Mouse (Mus musculus) ES-E14 (cell line): Measurements from ENCODE around the gene Baz2b. TPM values are rescaled to one million over a fixed set of nuclear protein-coding genes. Genes with fewer than 3 reads are reported as not detected.

Experiments used
- DNase-seq: peaks from one replicate; pipeline ENCODE4 v3.0.0-alpha.2; 2013; ENCODE audit warnings: low read depth, low spot score
- H3K27ac ChIP-seq: 2 replicates; pipeline ENCODE4 v1.5.1; 2012; ENCODE audit warnings: low read depth, mild to moderate bottlenecking, low read length, moderate library complexity, mixed read lengths; ENCODE audit not compliant: poor library complexity, insufficient read depth, severe bottlenecking
- H3K36me3 ChIP-seq: 2 replicates; pipeline ENCODE4 v1.6.1; 2012; ENCODE audit warnings: mild to moderate bottlenecking, low read length, moderate library complexity, mixed read lengths; ENCODE audit not compliant: control insufficient read depth, poor library complexity, insufficient read depth, severe bottlenecking
- H3K4me1 ChIP-seq, 2 experiments: fragments of 150-350 bp in 1 of 2; sonication (generic) in 1 of 2; 2 replicates each; pipeline ENCODE4 v1.6.1; 2012; ENCODE audit warnings: low read length in 2 of 2, mild to moderate bottlenecking in 1 of 2, mixed read lengths in 1 of 2; ENCODE audit not compliant: control insufficient read depth in 2 of 2, insufficient read depth in 2 of 2, poor library complexity in 1 of 2
- H3K4me3 ChIP-seq, 2 experiments: fragments of 150-350 bp in 1 of 2; sonication (generic) in 1 of 2; 2 replicates each; pipeline ENCODE4 v1.5.1; 2012; ENCODE audit warnings: low read length in 2 of 2, low read depth in 1 of 2, mild to moderate bottlenecking in 1 of 2, mixed read lengths in 1 of 2; ENCODE audit not compliant: insufficient read depth in 1 of 2, poor library complexity in 1 of 2, severe bottlenecking in 1 of 2
- H3K9ac ChIP-seq: 2 replicates; pipeline ENCODE4 v1.6.1; 2012; ENCODE audit warnings: low read depth, mild to moderate bottlenecking, low read length, mixed read lengths; ENCODE audit not compliant: poor library complexity, insufficient read depth, severe bottlenecking
- H3K9me3 ChIP-seq: fragments of 150-350 bp; sonication (generic); 2 replicates; pipeline ENCODE4 v1.6.1; 2012; ENCODE audit warnings: low read depth, mild to moderate bottlenecking, low read length; ENCODE audit not compliant: control insufficient read depth, insufficient read depth
- CHD2 ChIP-seq: IDR thresholded peaks from 2 replicates; pipeline ENCODE4 v1.6.1; 2014; ENCODE audit warnings: mild to moderate bottlenecking, low read depth, low read length, inconsistent platforms
- HCFC1 ChIP-seq: IDR thresholded peaks from 2 replicates; pipeline ENCODE4 v1.6.1; 2012; ENCODE audit warnings: low read length, inconsistent platforms, borderline replicate concordance; ENCODE audit not compliant: insufficient read depth
- MAFK ChIP-seq: IDR thresholded peaks from 2 replicates; pipeline ENCODE4 v1.6.1; 2014; ENCODE audit warnings: mild to moderate bottlenecking, low read depth, low read length, inconsistent platforms; ENCODE audit not compliant: insufficient read depth
- ZC3H11A ChIP-seq: IDR thresholded peaks from 2 replicates; pipeline ENCODE4 v1.6.1; 2012; ENCODE audit warnings: low read depth, mild to moderate bottlenecking, inconsistent platforms, low read length, borderline replicate concordance
- ZNF384 ChIP-seq: IDR thresholded peaks from 2 replicates; pipeline ENCODE4 v1.6.1; 2012; ENCODE audit warnings: low read depth, low read length, inconsistent platforms
- in situ Hi-C, 2 experiments: fragments of 600-800 bp; cut with MboI; formaldehyde crosslinking; loops; one replicate each; pipeline ENCODE4 v1.15.1; 2025; ENCODE audit warnings: low sequenced_read_pairs in 2 of 2, inconsistent platforms in 1 of 2; ENCODE audit not compliant: unreplicated experiment in 2 of 2
- total RNA-seq: library from RNA; depleted of rRNA; stranded (reverse); fragments of 300-350 nt; gene quantifications from 2 replicates; pipeline ENCODE4 v1.2.3, GENCODE M21; 2012; rRNA removed

Gene Baz2b
- total RNA-seq = 22.0 and 26.8 TPM in 2 replicates

GRCm38 (mm10) chr2:60209703-60210651 is at the start of gene Baz2b, which contains the start of gene March7:
Baz2b (minus strand) TSS chr2:60209839.
March7 (plus strand) TSS chr2:60209887.
- peak; percentile 66 for DNase-seq
- Histone ChIP-seq H3K9ac (peak within 1 kb of the TSS; percentile 99), H3K4me1 (peaks cover 7 to 8% of the 10 kb centered on the region in 2 experiments), H3K27ac (peak within 1 kb of the TSS; percentile 92), H3K9me3 (no peaks in the 10 kb centered on the region), H3K36me3 (peaks cover 4% of the 10 kb centered on the region; the same call in 1 of the 2 replicates), H3K4me3 (peak within 1 kb of the TSS; percentile 97 to 99)
- in situ Hi-C loops = loop anchor here in 1 of 2 experiments (10.0 kb wide), 1 partner anchor 165 kb away; no protein-coding TSS in a partner anchor
- TF ChIP-seq ZC3H11A = no peak
- TF ChIP-seq CHD2 = peak; percentile 92
- TF ChIP-seq HCFC1 = 0 out of 2 replicates have a peak, but pooled peaks have one; percentile 50
- no peak for TF ChIP-seq ZNF384
- no peak for TF ChIP-seq MAFK

- Histone ChIP-seq H3K4me1 (no peaks in the 10 kb centered on the region), H3K9me3 (no peaks in the 10 kb centered on the region), H3K4me3 (no peak overlapping the region), H3K27ac (no peak overlapping the region), H3K36me3 (no peaks in the 10 kb centered on the region), H3K9ac (no peak overlapping the region)
- no peak for TF ChIP-seq CHD2
- no peak for TF ChIP-seq ZNF384
- TF ChIP-seq HCFC1 = no peak
- no peak for TF ChIP-seq ZC3H11A
- TF ChIP-seq MAFK = no peak
- no peak for DNase-seq
- in situ Hi-C loops = no loop called here
Observed at GRCm38 (mm10) chr2:60259186-60259585, 49.5 kb upstream of the Baz2b start.

GRCm38 (mm10) chr2:60256751-60257150 is 47.1 kb upstream of the Baz2b start:
- no peaks in the 10 kb centered on the region for H3K4me1 ChIP-seq
- no peak for TF ChIP-seq ZNF384
- TF ChIP-seq ZC3H11A = no peak
- no peak for TF ChIP-seq MAFK
- TF ChIP-seq HCFC1 = no peak
- no peak for TF ChIP-seq CHD2
- in situ Hi-C loops = no loop called here

GRCm38 (mm10) chr2:60253506-60253905 is 43.9 kb upstream of the Baz2b start:
- Histone ChIP-seq H3K9me3 (no peaks in the 10 kb centered on the region), H3K4me3 (no peak overlapping the region), H3K9ac (no peak overlapping the region), H3K27ac (no peak overlapping the region), H3K36me3 (0 out of 2 replicates have a peak, but pooled peaks cover 2% of the 10 kb centered on the region), H3K4me1 (no peaks in the 10 kb centered on the region)
- in situ Hi-C loops = no loop called here
- DNase-seq = no peak
- no peak for TF ChIP-seq ZNF384
- TF ChIP-seq ZC3H11A = no peak

More at GRCm38 (mm10) chr2:60256751-60257150, 47.1 kb upstream of the Baz2b start:
- H3K36me3 ChIP-seq = no peaks in the 10 kb centered on the region
- H3K9me3 ChIP-seq = no peaks in the 10 kb centered on the region
- no peak overlapping the region for H3K4me3 ChIP-seq
- DNase-seq = no peak
- no peak overlapping the region for H3K9ac ChIP-seq
- no peak overlapping the region for H3K27ac ChIP-seq
